ENCODE assay signal across 10 mouse cellular contexts in genomic region chr15:77014985-77015384, GRCm38 (mm10). TPM values are rescaled to one million over a fixed set of nuclear protein-coding genes. Genes with fewer than 3 reads are reported as not detected.
DNase-seq lines count a peak whose midpoint lies in the region; ATAC-seq lines count a peak whose summit lies in the region.
"Had no signal": no experiment of that assay in that cellular context is flagged by ENCODE, and none has a peak within 500 bp of the region (broad histone marks: within the 10 kb centered on the region; RNA-seq: fewer than 3 reads in every experiment).

No protein-coding gene starts in this region.

- H3K4me2 ChIP-seq in hindbrain, embryonic 13.5 days = 0 out of 2 replicates have a peak overlapping the region, but pooled peaks have one; percentile 34
- H3K4me2 ChIP-seq in hindbrain, embryonic 11.5 days (replicated peaks; ENCODE audit: low read depth, low read length) = no peak overlapping the region
- no peak overlapping the region for H3K4me2 ChIP-seq in embryonic facial prominence, embryonic 12.5 days (replicated peaks)
- H3K4me2 ChIP-seq in heart, embryonic 12.5 days = peak overlapping the region; percentile 61
- no peak overlapping the region; the same call in 1 of the 2 replicates for H3K4me2 ChIP-seq in limb, embryonic 13.5 days (replicated peaks)

- no peaks in the 10 kb centered on the region for H3K36me3 ChIP-seq in hindbrain, embryonic 13.5 days
- H3K36me3 ChIP-seq in hindbrain, embryonic 11.5 days (ENCODE audit: control insufficient read depth, insufficient read depth, low read length) = no peaks in the 10 kb centered on the region
- no peaks in the 10 kb centered on the region for H3K36me3 ChIP-seq in embryonic facial prominence, embryonic 12.5 days
- H3K36me3 ChIP-seq in heart, embryonic 12.5 days = peaks cover 13% of the 10 kb centered on the region; the same call in 1 of the 2 replicates
- no peaks in the 10 kb centered on the region for H3K36me3 ChIP-seq in limb, embryonic 13.5 days

- H3K4me3 ChIP-seq in hindbrain, embryonic 13.5 days = no peak overlapping the region
- H3K4me3 ChIP-seq in hindbrain, embryonic 11.5 days (ENCODE audit: low read depth, low read length) = no peak overlapping the region
- H3K4me3 ChIP-seq in embryonic facial prominence, embryonic 12.5 days = no peak overlapping the region
- no peak overlapping the region for H3K4me3 ChIP-seq in heart, embryonic 12.5 days
- H3K4me3 ChIP-seq in limb, embryonic 13.5 days = no peak overlapping the region

- no peaks in the 10 kb centered on the region for H3K27me3 ChIP-seq in hindbrain, embryonic 13.5 days
- no peaks in the 10 kb centered on the region for H3K27me3 ChIP-seq in hindbrain, embryonic 11.5 days (ENCODE audit: control insufficient read depth, insufficient read depth, low read length)
- H3K27me3 ChIP-seq in embryonic facial prominence, embryonic 12.5 days = no peaks in the 10 kb centered on the region
- H3K27me3 ChIP-seq in heart, embryonic 12.5 days (replicated peaks) = no peaks in the 10 kb centered on the region
- H3K27me3 ChIP-seq in limb, embryonic 13.5 days = no peaks in the 10 kb centered on the region

- H3K9ac ChIP-seq in hindbrain, embryonic 13.5 days = no peak overlapping the region
- H3K9ac ChIP-seq in hindbrain, embryonic 11.5 days (ENCODE audit: low read depth, low read length) = no peak overlapping the region
- no peak overlapping the region for H3K9ac ChIP-seq in embryonic facial prominence, embryonic 12.5 days
- H3K9ac ChIP-seq in heart, embryonic 12.5 days = peak overlapping the region; percentile 69
- no peak overlapping the region for H3K9ac ChIP-seq in limb, embryonic 13.5 days

- intact Hi-C loops in left cerebral cortex, postnatal 14 days (cut with DNase I) = no loop called here

- peak overlapping the region; percentile 89 for H3K27ac ChIP-seq in hindbrain, embryonic 13.5 days
- H3K27ac ChIP-seq in hindbrain, embryonic 11.5 days (ENCODE audit: low read depth, low read length) = no peak overlapping the region
- peak overlapping the region; percentile 65; the same call in 1 of the 2 replicates for H3K27ac ChIP-seq in embryonic facial prominence, embryonic 12.5 days
- peak overlapping the region; percentile 99 for H3K27ac ChIP-seq in heart, embryonic 12.5 days (ENCODE audit: poor library complexity, severe bottlenecking)
- H3K27ac ChIP-seq in limb, embryonic 13.5 days = peak overlapping the region; percentile 39; the same call in 1 of the 2 replicates

- no peak for DNase-seq in hindbrain, embryonic 11.5 days (ENCODE audit: low spot score)
- DNase-seq in left cerebral cortex, postnatal 14 days (ENCODE audit: low spot score in 2 of 2) = no peak
- no peak for DNase-seq in MN1 (ENCODE audit: low spot score)
- no peak for DNase-seq in lung, postnatal 14 days

- no peaks in the 10 kb centered on the region for H3K9me3 ChIP-seq in hindbrain, embryonic 13.5 days
- H3K9me3 ChIP-seq in hindbrain, embryonic 11.5 days (ENCODE audit: control insufficient read depth, low read length) = no peaks in the 10 kb centered on the region
- no peaks in the 10 kb centered on the region for H3K9me3 ChIP-seq in embryonic facial prominence, embryonic 12.5 days
- peaks cover 5% of the 10 kb centered on the region; the same call in 1 of the 2 replicates for H3K9me3 ChIP-seq in heart, embryonic 12.5 days (replicated peaks)
- no peaks in the 10 kb centered on the region for H3K9me3 ChIP-seq in limb, embryonic 13.5 days

- 74% methylated on average over 4 of the region's 4 CpGs for WGBS in hindbrain, embryonic 13.5 days
- 54% methylated on average over 4 of the region's 4 CpGs for WGBS in hindbrain, embryonic 11.5 days
- 67% methylated on average over 4 of the region's 4 CpGs for WGBS in embryonic facial prominence, embryonic 12.5 days
- WGBS in heart, embryonic 12.5 days = 48% methylated on average over 4 of the region's 4 CpGs
- WGBS in limb, embryonic 13.5 days = 81% methylated on average over 4 of the region's 4 CpGs

- H3K4me1 ChIP-seq in hindbrain, embryonic 13.5 days (replicated peaks) = peaks cover 21% of the 10 kb centered on the region
- peaks cover 3% of the 10 kb centered on the region; the same call in 1 of the 2 replicates for H3K4me1 ChIP-seq in hindbrain, embryonic 11.5 days (replicated peaks; ENCODE audit: control insufficient read depth, insufficient read depth, low read length)
- H3K4me1 ChIP-seq in embryonic facial prominence, embryonic 12.5 days = peaks cover 18% of the 10 kb centered on the region
- peaks cover 76% of the 10 kb centered on the region for H3K4me1 ChIP-seq in heart, embryonic 12.5 days (replicated peaks)
- H3K4me1 ChIP-seq in limb, embryonic 13.5 days = peaks cover 20% of the 10 kb centered on the region; the same call in 1 of the 2 replicates

- ATAC-seq in hindbrain, embryonic 13.5 days (ENCODE audit: low FRiP score) = no peak
- ATAC-seq in hindbrain, embryonic 11.5 days (ENCODE audit: low FRiP score) = no peak
- no peak for ATAC-seq in embryonic facial prominence, embryonic 12.5 days (ENCODE audit: insufficient number of reproducible peaks, insufficient read depth, low FRiP score, low TSS enrichment)
- no peak for ATAC-seq in heart, embryonic 12.5 days (ENCODE audit: insufficient number of reproducible peaks, low FRiP score)
- no peak for ATAC-seq in limb, embryonic 13.5 days (ENCODE audit: low FRiP score, low read depth)

RNA-seq across cellular contexts. Expression of gene Apol6, which starts 29.5 kb away (rescaled TPM):
- polyA plus RNA-seq in hindbrain, embryonic 13.5 days (2015; fragmentation: Nextera tagmentation; extraction: Ambion mirVana) = not detected in 2 replicates
- polyA plus RNA-seq in hindbrain, embryonic 11.5 days (2014; fragmentation: Nextera tagmentation; extraction: Ambion mirVana) = not detected in 2 replicates
- 0.09 TPM in 1 of 2 replicates, not detected in the other for polyA plus RNA-seq in embryonic facial prominence, embryonic 12.5 days (2016; fragmentation: Nextera tagmentation; extraction: Ambion mirVana)
- polyA plus RNA-seq in heart, embryonic 12.5 days (2016; fragmentation: Nextera tagmentation; extraction: Ambion mirVana) = 0.36 TPM in 1 of 2 replicates, not detected in the other
- 0.10 TPM in 1 of 2 replicates, not detected in the other for polyA plus RNA-seq in limb, embryonic 13.5 days (2015; fragmentation: Nextera tagmentation; extraction: Ambion mirVana)
- under 1 TPM; 0.20 to 0.40 TPM for total RNA-seq in left cerebral cortex, postnatal 14 days (2021)
- total RNA-seq: neutrophil, adult 5-6 weeks had no signal

RNA-seq across cellular contexts. Expression of gene Mb, which starts 35.5 kb away (rescaled TPM):
- 0.44 and 0.62 TPM in 2 replicates for polyA plus RNA-seq in hindbrain, embryonic 13.5 days (2015; fragmentation: Nextera tagmentation; extraction: Ambion mirVana)
- polyA plus RNA-seq in hindbrain, embryonic 11.5 days (2014; fragmentation: Nextera tagmentation; extraction: Ambion mirVana) = 0.39 and 0.53 TPM in 2 replicates
- 1.2 and 1.3 TPM in 2 replicates for polyA plus RNA-seq in embryonic facial prominence, embryonic 12.5 days (2016; fragmentation: Nextera tagmentation; extraction: Ambion mirVana)
- polyA plus RNA-seq in heart, embryonic 12.5 days (2016; fragmentation: Nextera tagmentation; extraction: Ambion mirVana) = 209 and 214 TPM in 2 replicates
- 10.1 and 13.6 TPM in 2 replicates for polyA plus RNA-seq in limb, embryonic 13.5 days (2015; fragmentation: Nextera tagmentation; extraction: Ambion mirVana)
- total RNA-seq in left cerebral cortex, postnatal 14 days (2021) = not detected
- total RNA-seq: left cerebral cortex, adult 18-20 months; neutrophil, adult 5-6 weeks had no signal

Comparison
In these comparisons a context has a peak if more than half of its experiments do, and no peak if none do; other contexts are left out.
1. H3K4me2 ChIP-seq: peak in hindbrain, embryonic 13.5 days (single experiment) and heart, embryonic 12.5 days (single experiment); none in hindbrain, embryonic 11.5 days (single experiment), embryonic facial prominence, embryonic 12.5 days (single experiment) and limb, embryonic 13.5 days (single experiment).
2. RNA of gene Mb, which starts 35.5 kb away (polyA plus RNA-seq): 209 to 214 TPM in heart, embryonic 12.5 days; 10.1 to 13.6 TPM in limb, embryonic 13.5 days, 1.2 to 1.3 TPM in embryonic facial prominence, embryonic 12.5 days, 0.44 to 0.62 TPM in hindbrain, embryonic 13.5 days and 0.39 to 0.53 TPM in hindbrain, embryonic 11.5 days; every median in the first group is over 10 times any median in the second.